Mouse (Mus musculus): ENCODE data around the gene Mpped2.

The Mpped2 gene

DNA sequence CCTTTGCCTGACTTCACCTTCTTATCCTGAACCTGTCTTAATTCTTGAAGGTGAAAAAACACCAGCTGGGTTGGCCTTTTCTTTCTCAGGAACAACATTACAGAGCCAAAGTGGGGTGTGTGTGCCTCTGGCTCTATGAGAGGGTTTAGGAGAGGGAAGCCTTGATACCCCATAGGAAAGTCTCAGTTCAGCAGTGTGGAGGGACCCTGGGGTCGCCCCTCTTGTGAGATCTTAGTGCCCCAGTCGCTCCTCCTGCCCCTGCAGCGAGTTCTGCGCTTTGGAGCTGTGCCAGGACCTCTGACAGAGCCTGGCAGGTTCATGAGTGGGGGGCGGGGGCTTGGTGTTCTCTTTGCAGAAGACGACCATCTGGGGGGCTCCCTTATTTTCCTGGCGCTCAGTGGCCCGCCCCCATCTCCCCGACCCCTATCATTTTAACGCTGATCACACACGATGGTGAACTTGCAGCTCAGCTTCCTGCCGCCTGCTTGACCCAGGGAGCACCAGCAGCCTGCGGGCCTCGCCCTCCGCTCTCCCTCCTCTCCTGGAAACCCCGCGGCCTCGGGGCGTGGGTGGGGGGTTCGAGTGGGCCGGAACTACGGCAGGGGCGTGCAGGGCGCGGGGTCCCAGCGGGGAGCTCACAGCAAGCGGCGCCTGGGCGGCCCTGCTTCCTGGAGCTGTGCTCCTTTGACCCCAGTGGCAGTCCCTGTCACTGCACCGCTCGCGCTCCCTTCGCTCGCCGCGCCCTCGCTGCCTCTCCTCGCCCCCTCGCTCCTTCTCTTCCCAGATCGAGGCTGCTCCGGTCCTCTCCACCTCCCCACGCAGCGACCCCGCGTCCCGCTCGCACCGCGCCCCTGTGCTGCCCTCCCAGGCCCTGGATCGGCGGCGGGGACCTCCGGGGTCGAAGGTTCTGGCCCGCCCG, at the start of gene Mpped2:
TSS of gene Mpped2 (plus strand) at position 487 of the 919 bp plus-strand sequence.
- peak; percentile 5 for DNase-seq (ENCODE audit: low read depth)

DNA sequence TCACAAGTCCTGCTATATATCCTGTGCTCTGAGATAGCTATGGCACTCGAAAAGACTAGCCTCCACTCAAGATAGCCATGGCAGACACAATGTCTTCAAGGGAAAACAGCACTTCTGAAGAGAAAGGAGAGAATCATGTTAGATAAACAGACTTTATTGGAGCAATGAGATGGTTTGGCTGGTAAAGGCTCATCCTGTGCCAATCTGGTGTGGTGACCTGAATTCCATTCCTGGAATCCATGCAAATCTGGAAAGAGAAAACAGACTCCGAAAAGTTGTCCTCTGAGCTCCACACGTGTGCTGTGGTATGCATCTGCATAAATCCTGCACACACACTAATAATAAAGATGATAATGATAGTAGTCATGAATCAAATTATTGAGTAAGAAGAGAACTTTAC, 48.3 kb upstream of the Mpped2 start:
- no peak for DNase-seq (ENCODE audit: low read depth)

DNA sequence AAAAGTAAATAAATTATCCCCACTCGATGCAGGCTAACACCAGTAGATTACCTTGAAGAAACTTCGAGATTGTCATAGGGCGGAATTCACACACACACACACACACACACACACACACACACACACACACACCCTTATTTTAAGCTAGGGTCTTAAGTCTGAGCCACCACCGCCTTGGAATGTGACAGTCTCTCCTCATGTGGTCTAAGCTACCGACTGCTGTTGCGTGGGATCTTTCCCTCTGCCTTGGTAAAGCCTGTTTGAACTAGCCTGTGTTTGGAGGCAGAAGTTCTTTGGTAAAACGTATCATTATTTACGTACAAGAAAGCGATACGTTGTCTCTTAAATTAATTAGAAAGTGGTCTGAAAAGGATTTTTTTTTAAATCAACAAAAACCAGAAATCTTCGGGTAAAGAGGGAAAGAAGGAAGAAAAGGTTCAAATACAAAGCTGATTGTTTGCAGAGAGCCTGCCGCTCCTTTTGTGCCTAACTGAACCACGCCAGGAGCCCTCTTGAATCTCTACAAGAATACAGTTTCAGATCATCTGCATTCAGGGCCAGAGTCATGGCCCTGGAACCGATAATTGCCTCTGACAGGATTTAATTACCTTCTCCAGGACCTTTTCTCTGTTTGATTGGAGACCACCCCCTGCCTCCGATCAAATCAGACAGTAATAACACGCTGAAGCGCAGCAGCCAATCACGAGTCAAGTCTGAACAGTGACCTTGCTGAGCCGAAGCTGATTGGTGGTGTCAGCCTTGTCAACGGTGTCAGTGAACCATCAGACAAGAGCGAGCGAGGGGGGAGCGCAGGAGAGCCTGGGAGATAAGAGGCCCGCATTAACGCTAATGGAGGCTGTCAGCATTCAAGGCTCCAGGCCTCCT, 43.1 kb upstream of the Mpped2 start:
- no peak for DNase-seq (ENCODE audit: low read depth)

DNA sequence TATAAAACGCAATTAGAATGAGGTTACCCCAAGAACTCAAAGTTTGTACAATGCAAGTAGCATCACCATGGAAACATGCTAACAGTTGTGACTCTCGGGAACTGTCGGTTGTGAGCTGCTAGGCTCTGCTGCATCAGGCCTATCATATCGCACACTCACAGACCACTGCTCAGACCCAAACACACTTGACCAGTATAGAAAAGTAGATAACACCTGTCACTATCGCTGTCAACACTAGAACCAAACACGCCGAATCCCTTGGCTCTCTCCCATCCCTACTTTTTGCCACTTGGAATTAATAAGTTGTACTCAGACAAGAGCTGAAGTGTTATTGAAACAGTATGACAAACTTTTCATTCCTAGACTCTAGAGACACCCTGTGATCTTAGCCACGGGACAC, 40.9 kb upstream of the Mpped2 start:
- no peak for DNase-seq (ENCODE audit: low read depth)

DNA sequence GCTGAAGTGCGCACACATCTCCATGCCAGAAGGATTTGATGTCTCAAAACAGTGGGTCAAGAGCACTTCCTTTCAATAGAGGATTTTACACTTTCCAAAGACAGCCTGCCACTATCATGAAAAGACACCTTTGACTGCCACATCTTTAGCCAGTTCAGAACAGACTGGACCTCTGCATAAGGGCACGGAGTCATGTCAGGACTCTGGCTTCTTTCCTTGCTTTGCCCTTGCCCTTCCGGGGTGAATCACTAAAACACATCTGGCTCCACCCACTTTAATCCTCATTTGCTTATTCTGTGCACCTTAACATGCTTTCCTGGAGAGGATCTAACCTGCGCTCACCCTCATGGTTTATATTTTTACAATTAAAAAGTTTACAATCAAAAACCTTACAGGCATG, 40.3 kb upstream of the Mpped2 start:
- no peak for DNase-seq (ENCODE audit: low read depth)

DNA sequence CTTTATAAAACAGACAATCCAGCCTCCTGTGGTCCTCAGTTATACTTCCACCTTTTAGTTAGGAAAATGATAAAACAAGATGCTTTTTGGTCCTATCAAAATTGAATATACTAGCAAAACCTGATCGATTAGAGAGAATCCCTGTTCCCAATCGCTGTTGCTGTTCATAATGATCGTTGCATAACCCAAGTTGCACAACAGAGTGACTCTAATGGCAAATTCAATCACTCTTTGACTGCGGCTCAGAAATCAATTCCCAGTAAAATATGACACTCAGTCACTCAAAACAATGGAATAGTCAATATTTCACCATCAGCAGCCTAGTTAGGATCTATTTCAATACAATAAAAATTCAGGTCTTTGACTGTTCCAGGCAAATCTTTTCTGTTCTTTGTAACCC, 39.8 kb upstream of the Mpped2 start:
- no peak for DNase-seq (ENCODE audit: low read depth)

DNA sequence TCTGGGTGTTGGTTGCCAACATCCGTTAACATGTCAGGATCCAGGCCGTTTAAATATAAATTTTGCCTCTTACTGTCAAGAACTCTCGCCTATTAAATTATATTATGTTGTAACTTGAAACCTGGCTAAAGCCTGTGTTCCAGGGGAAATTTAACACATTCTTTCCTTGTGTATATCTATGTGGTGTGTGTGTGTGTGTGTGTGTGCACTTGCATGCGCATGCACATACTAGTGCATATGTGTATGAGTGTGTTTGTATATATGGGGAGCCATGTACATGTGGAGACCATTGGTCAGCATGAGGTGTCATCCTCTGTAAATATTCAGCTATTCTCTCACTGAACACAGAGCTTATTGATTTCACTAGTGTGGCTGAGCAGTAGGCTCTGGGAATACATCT, 37.8 kb upstream of the Mpped2 start:
- no peak for DNase-seq (ENCODE audit: low read depth)

DNA sequence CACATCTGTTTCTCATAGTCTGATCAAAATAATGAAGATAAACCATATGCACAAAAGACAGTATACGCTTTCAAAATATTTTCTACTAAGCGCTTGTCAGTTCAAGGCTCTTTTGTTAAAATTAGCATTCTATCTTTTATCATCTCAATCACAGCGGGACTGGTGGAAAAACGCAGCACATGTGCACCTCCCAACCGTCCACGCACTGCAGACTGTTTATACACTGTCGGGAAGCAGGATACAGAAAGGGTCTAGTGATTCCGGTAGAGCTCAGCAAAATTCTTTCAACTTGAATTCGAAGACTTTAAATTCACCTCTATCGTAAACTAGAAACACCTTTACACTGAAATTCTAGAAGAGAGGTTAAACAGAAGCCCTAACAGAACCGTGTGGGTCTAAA, 27.8 kb upstream of the Mpped2 start:
- no peak for DNase-seq (ENCODE audit: low read depth)

DNA sequence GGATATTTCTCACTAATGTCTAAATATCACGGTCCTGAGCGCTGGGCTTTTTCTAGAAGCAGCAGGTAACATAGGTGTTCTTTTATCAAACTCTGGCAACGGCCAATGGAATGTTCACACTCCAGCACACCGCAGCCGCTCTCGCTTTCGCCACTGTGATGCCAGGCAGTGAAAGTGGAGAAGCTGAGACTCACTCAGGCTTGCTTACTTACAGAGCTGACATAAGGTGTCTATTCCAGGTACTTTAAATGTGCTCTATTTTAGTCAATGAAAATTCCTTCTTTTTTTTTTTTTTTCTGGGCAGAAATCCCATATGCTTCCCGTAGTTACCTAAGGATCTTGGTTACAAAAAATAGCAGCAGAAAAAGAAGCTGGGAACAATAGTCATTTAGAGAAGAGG, 18.8 kb upstream of the Mpped2 start:
- DNase-seq (ENCODE audit: low read depth) = no peak

DNA sequence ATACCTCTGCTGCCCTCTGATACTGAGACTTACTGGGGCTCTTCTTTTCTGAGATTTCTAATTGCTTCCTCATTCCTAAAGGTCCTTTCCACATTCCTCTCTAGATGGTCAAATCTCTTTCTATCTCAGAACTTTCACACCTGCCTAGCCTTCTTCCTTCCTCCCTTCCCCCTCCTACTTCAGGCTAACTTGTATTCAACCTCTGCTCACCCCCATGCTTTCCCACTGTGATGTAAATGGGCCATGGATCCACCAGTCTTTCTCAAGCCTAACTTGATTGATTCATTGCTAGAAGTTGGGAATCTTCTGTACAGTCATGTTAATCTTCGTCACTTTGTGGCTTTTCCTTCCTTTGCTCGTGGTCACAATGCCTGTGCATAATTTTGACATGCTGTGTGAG, 15.6 kb upstream of the Mpped2 start:
- no peak for DNase-seq (ENCODE audit: low read depth)

DNA sequence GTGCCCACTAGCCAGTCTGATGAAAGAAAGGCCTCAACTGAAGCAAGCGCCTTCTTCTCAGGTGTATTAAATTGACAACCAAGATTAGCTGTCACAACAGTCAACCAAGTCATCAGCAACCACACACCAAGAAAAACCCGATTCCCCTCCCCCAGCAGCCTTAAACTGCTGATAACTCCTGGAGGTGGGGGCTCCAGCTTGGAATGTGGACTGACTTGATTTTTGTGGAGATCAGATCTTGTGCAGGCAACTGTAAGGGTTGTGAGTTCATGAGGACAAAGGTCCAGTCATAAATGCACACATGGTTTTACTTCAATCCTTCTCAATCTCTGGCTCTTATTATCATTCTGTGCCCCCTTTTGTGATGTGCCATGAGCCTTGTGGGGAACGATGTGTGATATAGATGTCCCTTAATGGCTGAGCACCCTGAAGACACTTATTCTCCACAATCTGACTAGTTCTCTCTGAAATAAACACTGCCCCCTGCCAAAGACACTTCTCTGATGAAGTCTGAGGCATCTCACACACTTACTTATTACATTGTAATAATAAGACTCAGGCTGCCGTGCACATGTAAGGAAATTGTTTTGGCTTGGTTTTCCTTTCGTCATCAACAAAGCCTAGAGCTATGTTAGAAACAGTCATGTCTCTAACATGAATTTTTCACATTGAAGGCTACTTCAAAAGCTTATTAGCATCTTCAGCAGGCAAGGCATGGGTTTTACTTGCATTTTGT, 13.2 kb upstream of the Mpped2 start:
- no peak for DNase-seq (ENCODE audit: low read depth)

DNA sequence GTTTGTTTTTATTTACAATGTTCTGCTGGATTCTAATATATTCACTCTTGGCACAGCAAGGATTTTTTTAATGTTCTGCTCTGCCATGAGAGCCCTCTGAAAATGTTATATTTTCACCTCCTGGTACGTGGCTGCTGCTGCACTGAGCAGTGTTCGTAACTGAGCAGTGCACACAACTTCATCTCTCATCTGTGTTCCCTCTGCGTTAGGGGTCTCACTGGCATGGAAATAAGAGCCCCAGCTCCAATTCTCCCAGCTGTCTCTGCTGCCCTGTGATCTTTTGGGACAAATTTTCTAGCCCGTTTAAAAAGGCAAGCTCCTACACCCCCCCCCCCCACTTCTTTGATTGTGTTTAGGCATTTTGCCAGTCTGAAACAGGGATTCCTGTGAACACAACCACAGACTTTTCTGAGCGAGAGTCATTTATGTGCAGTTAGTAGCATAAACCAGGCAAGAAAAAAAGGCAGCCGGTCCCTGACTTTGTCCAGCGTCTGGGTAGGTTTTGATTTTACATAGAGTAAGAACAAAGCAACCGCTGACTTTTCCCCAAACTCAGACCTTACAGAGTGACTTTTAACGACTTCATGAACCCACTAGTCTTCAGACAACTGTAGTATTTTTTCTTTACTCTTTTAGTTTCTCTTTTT, 9.8 kb upstream of the Mpped2 start:
- DNase-seq (ENCODE audit: low read depth) = no peak

DNA sequence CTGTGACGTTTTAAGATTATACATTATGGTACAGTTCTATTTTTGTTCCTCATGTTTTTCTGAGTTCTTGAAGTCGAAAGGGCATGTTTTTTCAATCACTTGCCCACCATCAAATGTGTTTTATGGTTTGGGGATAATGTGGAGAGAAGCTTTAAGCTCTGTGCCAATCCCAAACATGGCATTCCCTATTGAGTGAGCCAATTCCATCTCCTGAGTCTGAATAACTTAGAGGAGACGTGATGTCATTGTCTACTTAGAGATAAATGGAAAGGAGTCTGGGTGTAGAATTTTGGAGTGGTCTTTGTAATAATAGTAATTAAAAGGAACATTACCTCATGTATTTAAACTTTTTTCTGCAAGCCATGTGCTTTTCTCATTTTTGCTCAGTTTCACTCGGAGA, 9.2 kb upstream of the Mpped2 start:
- no peak for DNase-seq (ENCODE audit: low read depth)

DNA sequence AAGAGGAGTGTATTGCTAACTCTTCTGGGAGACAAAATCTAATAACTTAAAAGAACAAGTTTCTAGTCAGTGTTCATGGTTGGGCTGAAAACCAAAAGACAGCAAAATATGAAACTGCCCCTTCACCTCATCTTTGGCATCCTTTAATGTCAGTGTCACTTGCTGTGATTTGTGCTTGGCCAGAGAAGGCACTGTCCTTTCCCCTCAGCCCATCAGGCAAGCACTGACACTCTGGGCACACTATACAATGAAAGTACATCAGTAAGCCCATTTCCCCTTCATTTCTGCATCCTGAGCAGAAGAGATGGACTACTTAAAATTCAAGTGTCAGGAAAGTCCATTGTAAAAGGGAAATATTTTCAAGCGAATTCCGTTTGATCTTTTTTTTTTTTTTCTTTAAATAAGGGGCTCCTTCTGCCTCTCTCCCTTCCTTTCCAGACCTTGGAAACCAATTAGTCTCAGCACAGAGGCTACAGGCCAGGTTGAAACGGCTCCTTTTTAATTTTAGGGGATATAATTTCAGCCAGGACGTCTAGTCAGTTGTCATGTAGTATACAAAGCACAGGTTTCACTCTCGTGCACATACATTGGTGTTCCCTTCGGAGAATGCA, 1.2 kb upstream of the Mpped2 start:
- DNase-seq (ENCODE audit: low read depth) = no peak

DNA sequence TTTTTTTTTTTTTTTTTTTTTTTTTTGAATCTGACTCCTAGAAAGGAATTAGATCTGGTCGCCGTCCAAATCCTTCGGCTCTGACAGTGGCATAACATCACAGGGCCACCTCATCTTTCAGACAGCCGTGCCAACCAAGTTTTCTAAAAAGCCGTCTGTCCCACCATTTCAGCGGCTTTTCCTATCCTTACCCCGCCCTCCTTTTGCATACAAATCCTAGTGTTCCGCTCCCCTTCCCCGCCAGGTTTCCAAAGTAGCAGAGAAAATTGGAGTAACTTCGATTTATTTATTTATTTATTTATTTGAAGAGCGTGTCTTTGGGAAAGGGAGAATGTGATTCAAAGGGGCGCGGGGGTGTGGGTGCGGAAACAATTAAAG, 675 bp upstream of the Mpped2 start:
- DNase-seq (ENCODE audit: low read depth) = no peak

DNA sequence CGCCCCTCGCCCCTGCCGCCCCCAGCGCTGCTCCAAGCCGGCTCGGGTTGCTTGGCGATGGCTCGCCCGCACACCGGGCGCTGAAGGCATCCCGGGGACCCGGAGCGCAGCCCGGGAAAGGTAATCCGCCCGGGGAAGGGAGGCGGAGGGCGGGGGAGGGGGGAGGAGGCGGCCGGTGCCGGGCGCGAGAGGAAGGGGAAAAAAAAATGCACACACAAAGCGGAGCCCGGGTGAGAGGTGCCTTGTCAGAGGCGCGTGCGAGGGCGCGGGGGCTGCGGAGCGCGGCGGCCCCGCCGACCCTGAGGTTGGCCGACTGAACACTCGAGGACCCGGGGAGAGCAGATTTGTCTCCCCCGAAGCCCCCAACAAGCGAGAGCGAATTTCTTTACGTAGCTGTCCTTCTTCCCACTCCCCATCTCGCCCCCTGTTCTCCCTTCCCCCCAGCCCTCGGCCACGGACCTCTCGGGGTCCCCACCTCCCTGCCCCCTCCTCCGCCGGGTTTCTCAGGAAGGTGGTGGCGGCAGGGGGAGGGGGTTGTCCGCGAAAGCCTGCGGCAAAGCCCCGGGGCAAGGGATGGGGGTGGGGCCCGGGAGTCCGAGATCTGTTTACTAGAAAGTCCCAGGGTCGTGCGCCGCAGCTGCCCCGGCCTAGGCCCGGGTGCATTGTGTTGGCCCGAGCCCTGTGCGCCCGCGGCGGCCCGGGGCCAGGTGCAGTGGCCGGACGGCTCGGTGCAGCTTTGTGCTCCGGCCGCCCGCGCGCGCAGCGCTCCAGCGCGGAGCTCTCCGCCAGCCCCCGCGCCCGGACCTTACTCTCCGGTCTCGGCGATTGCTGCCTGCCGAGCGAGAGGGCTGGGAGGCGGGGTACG, 865 bp downstream of the Mpped2 start:
- DNase-seq (ENCODE audit: low read depth) = no peak

DNA sequence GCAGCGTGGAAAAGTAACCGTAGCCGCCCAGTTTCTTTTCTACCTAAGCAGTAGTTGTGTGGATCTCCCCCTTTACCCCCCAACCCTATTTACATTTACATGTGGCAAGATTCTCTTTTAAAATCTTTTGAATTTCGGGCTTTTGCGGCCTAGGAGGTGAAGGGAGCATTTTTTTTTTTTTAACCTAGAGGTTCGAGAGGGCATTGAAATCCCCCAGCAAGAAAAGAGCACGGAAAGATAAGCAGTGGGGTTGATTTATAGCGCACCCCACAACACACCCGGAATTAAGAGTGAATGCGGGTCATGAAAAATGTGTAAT, 1.5 kb downstream of the Mpped2 start:
- DNase-seq (ENCODE audit: low read depth) = no peak

DNA sequence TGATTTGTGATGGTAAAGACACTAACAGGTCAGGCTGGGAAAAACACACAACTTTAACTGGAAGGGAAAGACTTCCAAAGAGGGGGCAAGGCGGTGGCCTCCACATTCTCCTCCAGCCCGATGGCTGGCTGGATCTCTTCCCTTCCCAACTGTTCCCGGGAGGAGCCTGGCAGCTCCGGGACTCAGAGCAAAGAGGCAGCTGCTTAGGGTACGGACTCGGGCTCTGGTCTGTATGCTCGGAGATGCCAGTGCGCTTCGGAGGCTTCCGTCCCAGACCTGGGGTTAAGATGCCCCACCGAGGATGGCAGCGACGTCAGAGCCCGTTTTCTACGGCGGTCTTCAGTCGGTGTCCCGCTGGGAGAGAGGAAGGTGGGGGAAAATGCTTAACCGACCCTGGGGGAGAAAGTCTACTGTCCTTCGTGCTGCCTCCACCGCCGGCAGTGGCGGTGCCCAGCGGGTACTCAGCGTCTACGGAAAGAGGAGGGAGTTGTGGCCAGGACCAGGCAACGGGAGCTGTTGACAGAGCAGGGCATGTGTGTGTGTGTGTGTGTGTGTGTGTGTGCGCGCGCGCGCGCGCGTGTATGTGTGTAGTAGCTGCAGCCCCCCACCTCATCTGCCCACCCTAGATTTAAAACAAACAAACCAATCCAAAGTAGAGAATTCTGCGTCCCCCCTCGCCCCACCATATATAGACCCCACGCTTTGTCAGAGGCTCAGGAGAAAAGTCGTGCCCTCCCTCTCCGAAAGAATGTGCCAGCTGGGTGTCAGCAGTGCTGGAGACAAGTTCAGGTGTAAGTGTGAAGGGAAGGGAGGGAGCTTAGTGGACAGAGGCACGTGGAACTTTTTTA, 2.0 kb downstream of the Mpped2 start:
- DNase-seq (ENCODE audit: low read depth) = no peak

DNA sequence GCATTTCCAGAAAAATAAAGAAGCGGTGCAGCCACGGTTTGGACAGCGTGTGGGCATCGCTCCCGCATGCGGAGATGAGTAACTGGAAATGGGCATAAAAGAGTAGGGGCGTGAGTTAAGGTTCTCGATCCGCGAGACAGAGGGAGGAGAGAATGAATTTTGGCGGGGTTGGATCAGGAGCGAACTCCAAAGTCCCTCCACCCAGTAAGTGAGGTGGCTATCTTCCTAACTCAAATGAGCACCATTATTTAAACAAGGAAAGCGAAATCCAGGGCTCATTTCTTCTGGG, 2.6 kb downstream of the Mpped2 start:
- no peak for DNase-seq (ENCODE audit: low read depth)

DNA sequence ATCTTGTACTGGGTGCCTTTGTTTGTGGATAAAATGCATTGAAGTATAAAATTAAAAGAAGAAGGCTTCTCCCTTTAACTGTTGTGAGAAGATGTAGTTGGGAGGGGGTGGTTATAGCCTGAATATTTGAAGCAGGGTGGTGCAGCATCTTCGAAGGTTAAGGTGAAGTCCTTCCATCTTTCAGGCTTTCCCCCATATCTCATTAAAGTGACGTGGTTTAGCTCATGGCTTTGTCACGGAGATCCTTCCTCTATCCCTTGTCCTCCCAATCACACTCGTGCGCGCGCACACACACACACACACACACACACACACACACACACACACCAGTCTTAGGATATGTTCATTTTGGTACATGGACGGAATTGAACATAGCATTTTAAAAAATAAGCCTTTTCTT, 3.3 kb downstream of the Mpped2 start:
- DNase-seq (ENCODE audit: low read depth) = no peak

Data from induced T-regulatory cell, adult 2 months (primary cell).